Mouse (Mus musculus) MN1 (cell line): ENCODE results near the gene Zfp990.
"Not testable (repeated sequence)": the region's sequence is repeated elsewhere in the genome, so short reads cannot be mapped to it uniquely, and the experiment has no call there.

Experiments
- DNase-seq: peaks from one replicate; pipeline ENCODE4 v3.0.0-alpha.2; 2016; ENCODE audit warnings: low spot score

Zfp990 gene

GRCm38 (mm10) chr4:145510459-145510858 is at the start of gene Zfp990:
Gene Zfp990 (plus strand): TSS chr4:145510759.
- DNase-seq = not testable (repeated sequence)

- DNase-seq = not testable (repeated sequence)
Observed at GRCm38 (mm10) chr4:145463553-145464253, 46.9 kb upstream of the Zfp990 start.

DNA sequence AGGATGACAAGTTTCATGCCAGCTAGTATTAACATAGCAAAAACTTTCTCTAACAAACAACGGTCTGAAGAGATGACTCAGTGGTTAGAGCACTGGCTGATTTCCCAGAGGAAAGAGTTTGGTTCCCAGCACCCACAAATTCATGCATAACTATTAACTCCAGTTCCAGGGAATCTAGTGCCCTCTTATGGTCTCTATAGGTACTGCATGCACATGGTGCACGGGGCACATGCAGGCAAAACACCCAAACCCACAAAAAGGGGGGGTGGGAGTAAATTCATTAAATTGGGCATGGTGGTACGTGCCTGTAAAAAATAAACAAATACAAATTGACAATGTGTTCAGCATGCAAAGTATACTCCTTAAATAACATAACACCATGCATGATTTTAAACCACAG is 32.4 kb upstream of the Zfp990 start:
- no peak for DNase-seq

GRCm38 (mm10) chr4:145480699-145481098 is 29.9 kb upstream of the Zfp990 start:
- DNase-seq = not testable (repeated sequence)

GRCm38 (mm10) chr4:145489396-145489795 is 21.2 kb upstream of the Zfp990 start:
- DNase-seq = no peak

DNA sequence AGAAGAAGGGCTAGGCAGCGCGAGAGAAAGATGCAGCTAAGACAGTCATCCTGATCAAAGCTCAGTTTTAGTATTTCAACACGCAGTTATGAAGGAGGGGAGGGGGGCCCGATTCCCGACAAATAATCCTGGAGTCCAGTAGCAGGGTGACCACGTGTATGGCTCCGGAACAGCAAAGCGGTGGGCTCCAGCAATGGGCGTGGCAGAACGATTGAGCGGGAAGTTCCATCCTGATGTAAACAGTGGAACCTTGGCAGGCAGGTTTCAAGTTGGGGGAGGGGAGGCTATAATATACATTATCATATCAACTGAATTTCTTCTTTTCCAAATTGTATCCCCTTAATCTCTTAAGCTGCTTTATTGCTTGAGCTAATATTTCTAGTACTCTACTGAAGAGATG is 18.4 kb upstream of the Zfp990 start:
- no peak for DNase-seq

DNA sequence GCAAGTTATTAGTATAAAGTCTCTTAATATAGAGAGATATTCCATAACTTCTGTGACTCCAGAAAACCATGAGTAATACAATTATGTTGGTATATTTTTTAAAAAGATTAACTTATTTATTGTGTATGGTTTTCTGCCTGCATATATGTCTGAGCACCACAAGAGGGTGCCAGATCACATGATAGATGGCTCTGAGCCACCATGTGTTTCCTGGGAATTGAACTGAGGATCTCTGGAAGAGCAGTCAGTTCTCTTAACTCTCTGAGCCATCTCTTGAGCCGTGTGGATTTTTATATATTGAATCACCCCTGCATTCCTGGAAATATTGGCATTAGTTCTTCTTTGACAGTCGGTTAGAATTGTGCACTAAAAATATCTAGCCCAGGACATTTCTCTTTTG is 17.2 kb upstream of the Zfp990 start:
- not testable (repeated sequence) for DNase-seq

- not testable (repeated sequence) for DNase-seq
Observed at GRCm38 (mm10) chr4:145514637-145515036, 4.1 kb downstream of the Zfp990 start.

DNA sequence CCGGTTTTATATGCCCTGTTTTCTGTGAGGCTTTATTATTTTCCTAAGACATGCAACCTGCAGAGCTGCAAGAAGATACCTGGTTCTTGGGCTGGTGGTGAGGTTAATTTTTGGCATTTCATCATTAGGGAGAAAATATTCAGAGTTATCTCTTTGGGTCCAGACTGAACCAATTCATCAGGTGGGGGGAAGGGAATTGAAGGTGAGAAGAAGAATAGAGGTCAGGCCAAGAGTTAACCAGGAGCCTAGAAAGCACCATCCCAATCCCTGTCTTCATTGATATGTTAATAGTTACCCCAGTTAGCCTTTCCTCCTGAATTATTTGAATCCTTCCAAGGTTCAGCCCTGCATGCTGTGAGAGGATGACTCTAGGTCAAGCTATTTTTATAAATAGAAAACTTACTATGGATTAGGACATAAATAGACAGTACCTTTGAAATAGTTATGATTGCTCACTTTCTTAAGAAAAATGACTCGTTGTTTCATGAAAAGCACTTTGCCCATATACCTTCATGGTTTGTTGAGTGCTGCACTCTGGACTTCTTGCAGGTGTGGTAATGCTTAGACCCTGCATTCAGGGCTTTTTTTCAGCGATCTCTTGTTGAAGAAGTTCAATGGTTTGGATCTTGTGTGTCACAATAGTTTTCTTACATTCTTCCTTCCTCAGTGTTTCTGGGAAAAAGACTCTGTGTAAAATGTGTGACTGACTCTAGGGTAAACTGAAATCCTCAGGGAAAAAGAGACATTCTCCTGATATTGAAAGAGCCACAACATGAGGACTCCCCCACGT is 5.4 kb downstream of the Zfp990 start:
- DNase-seq = not testable (repeated sequence)

- not testable (repeated sequence) for DNase-seq
Observed at GRCm38 (mm10) chr4:145517391-145517790, 6.8 kb downstream of the Zfp990 start.

GRCm38 (mm10) chr4:145543861-145544260 is 33.3 kb downstream of the Zfp990 start:
- DNase-seq = not testable (repeated sequence)

GRCm38 (mm10) chr4:145545106-145545505 is 34.5 kb downstream of the Zfp990 start:
- not testable (repeated sequence) for DNase-seq

DNA sequence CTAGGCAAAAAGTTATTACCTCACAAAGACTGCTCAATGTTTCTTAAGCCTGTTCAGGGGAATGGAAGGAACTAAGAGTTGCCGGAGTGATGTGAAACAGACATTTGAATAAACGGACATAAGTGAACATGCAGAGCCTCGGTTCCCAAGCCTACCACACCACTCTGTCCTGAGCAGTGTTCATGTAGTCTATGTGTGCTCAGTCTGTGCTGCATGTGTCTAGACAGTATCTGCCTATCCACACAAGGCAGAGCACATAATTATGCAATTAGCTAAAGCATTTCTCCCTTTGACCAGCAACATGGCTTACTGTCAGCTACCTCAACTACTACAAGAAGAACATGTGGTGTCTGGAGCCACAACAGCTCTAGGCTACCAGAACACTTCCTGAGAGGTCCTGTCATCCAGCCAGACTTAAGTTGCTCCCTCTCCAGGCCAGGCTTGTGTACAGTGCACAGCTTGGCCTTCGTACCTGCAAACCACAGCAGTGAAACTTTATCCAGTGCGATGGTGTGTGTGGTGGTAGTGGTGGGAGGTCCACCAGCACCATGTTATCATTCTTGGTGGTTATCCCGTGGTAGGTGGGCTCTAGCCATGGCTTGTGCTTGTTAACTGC is 35.3 kb downstream of the Zfp990 start:
- DNase-seq = not testable (repeated sequence)

- DNase-seq = not testable (repeated sequence)
Observed at GRCm38 (mm10) chr4:145546477-145546876, 35.9 kb downstream of the Zfp990 start.

DNA sequence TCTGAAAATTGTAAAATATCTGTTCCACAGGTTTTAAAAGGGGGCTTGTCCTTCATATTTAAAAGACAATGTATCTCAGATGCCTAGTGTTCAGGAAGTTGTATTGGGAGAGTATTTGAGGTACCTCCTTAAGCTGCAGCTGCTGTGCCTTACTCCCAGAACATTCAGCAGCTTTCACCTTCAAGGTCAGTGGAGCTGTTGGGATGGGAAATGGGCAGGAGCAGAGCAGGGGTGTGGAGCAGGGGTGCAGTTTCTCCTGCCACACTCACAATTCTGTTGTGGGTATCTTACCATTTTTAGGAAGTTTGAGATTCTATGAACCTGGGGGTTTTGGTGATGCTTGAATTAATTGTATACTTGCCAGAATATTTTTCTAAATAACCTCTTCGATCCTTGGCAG is 46.1 kb downstream of the Zfp990 start:
- DNase-seq = no peak

DNA sequence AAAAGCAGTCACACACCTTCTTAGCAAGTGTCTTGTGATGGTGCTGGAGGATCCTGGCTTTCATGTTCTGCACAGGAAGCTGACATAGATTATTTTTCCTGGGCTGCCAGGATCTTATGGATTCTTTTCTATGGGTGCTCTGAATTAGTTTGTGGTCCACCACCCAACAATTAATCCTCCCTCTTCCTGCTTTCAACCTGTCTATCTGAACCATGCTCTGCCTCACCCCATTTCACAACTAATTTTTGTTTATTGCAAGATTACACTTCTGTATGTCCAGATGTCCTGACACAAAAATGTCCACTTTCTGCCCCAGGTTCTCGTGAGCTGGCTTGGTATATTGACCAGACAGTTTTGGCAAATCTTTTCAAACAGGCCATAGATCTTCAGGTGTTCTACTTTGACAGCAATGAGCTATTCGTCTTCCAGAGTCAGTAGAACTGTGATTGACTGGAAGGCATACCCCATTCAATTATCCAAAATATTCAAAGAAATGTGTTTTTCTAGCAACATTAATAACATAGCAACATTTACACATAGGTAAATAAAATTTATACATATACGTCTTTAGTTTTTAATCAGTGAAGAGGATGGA is 49.0 kb downstream of the Zfp990 start:
- DNase-seq = no peak

DNA sequence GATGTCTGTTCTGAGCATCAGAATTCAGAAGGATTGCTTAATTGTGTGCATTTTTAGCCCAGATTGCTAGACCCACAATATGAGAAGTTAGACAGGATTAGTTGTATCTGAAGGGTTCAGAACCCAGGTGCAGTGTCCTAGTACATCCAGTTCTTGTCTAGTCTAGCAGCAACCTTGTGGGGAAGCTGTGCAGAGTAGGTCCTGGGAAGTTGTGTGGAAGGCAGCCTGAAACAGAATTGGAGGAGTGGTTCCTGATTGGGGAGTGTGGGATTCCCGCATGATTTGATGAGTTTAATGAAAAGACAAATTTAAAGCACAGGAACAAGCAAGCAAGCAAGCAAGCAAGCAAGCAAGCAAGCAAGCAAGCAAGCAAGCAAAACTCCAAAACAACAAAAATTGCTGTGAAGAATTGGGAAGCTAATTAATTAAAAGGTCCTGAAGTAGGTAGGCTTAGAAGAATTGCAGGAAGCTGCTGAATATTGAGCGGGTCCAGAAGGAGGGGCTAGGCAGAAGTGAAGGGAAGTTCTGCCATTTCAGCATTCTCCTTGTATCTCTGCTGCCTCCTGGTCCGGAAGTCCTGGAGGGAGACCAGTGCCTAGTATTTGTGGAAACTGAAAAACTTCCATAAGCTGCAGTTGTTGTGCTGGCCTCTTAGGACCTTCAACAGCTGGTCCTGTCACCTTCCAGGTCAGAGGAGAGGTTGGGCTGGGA is 53.7 kb downstream of the Zfp990 start:
- no peak for DNase-seq

GRCm38 (mm10) chr4:145570461-145570860 is 59.9 kb downstream of the Zfp990 start:
- not testable (repeated sequence) for DNase-seq

DNA sequence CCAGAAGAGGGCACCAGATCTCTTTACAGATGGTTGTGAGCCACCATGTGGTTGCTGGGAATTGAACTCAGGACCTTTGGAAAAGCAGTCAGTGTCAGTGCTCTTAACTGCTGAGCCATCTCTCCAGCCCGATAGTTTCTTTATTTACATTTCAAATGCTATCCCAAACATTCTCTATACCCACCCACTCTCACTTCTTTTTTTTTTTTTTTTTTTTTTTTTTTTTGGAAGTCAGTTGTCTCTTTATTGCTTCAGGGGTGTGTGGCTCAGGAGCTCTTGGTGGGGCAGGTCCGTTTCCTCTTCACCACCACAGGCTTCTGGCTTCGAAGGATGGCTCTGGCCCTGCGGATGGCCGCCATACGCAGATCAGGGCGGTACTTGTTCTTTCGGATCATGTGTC is 66.1 kb downstream of the Zfp990 start:
- DNase-seq = not testable (repeated sequence)

- DNase-seq = not testable (repeated sequence)
Observed at GRCm38 (mm10) chr4:145580333-145580732, 69.8 kb downstream of the Zfp990 start.

GRCm38 (mm10) chr4:145585078-145585477 is 74.5 kb downstream of the Zfp990 start, which contains the start of gene Gm13212:
Gene Gm13212 (plus strand): TSS chr4:145585166.
- not testable (repeated sequence) for DNase-seq

GRCm38 (mm10) chr4:145586046-145586445 is 75.5 kb downstream of the Zfp990 start:
- DNase-seq = not testable (repeated sequence)
